Mouse (Mus musculus) neural tube, embryonic 11.5 days (tissue): ENCODE measurements around the gene Ccndbp1. TPM values are rescaled to one million over a fixed set of nuclear protein-coding genes. Genes with fewer than 3 reads are reported as not detected.
"Not testable (repeated sequence)": the region's sequence is repeated elsewhere in the genome, so short reads cannot be mapped to it uniquely, and the experiment has no call there.

ENCODE experiments used
- ATAC-seq: fragments of 200-750 bp; cut with Nextera tagmentation; 2 replicates; pipeline ENCODE4 v1.8.0; 2017; ENCODE audit warnings: moderate number of reproducible peaks, mild to moderate bottlenecking, moderate TSS enrichment, moderate library complexity; ENCODE audit not compliant: insufficient read depth, low FRiP score, low TSS enrichment
- DNase-seq: peaks from one replicate; pipeline ENCODE4 v3.0.0-alpha.2; 2015; ENCODE audit warnings: low spot score
- H3K27ac ChIP-seq: fragments of 300-500 bp; sonication (generic); 2 replicates; pipeline ENCODE4 v1.5.1; 2014; ENCODE audit warnings: low read depth, mild to moderate bottlenecking, low read length
- H3K27me3 ChIP-seq: fragments of 300-500 bp; sonication (generic); 2 replicates; pipeline ENCODE4 v1.6.1; 2014; ENCODE audit warnings: mild to moderate bottlenecking, low read length, mixed read lengths; ENCODE audit not compliant: control insufficient read depth, insufficient read depth
- H3K36me3 ChIP-seq: fragments of 300-500 bp; sonication (generic); 2 replicates; pipeline ENCODE4 v1.6.1; 2014; ENCODE audit warnings: mild to moderate bottlenecking, low read length, moderate library complexity, mixed read lengths; ENCODE audit not compliant: control insufficient read depth, insufficient read depth
- H3K4me1 ChIP-seq: fragments of 300-500 bp; sonication (generic); 2 replicates; pipeline ENCODE4 v1.6.1; 2014; ENCODE audit warnings: low read length, mixed read lengths; ENCODE audit not compliant: control insufficient read depth, insufficient read depth
- H3K4me2 ChIP-seq: fragments of 300-500 bp; sonication (generic); 2 replicates; pipeline ENCODE4 v1.6.1; 2014; ENCODE audit warnings: low read depth, mild to moderate bottlenecking, moderate library complexity
- H3K4me3 ChIP-seq: fragments of 300-500 bp; sonication (generic); 2 replicates; pipeline ENCODE4 v1.5.1; 2014; ENCODE audit warnings: low read depth, low read length
- H3K9ac ChIP-seq: fragments of 300-500 bp; sonication (generic); 2 replicates; pipeline ENCODE4 v1.6.1; 2014; ENCODE audit warnings: mild to moderate bottlenecking, low read length
- H3K9me3 ChIP-seq: fragments of 300-500 bp; sonication (generic); 2 replicates; pipeline ENCODE4 v1.6.1; 2016; ENCODE audit warnings: low read length; ENCODE audit not compliant: control insufficient read depth
- WGBS: fragments of 180-500 bp; shearing (Covaris S2); extraction: QIAGEN DNeasy Blood & Tissue Kit; methylation state at CpG from one replicate; pipeline ENCODE4 v1.1.7; 2014; 5-methylcytosine and 5-hydroxymethylcytosine counted together
- polyA plus RNA-seq: library from polyadenylated mRNA; unstranded; fragments of >200 nt; fragmentation: Nextera tagmentation; extraction: Ambion mirVana; gene quantifications from 2 replicates; pipeline ENCODE4 v1.2.1, GENCODE M21; 2014

Ccndbp1 gene
- polyA plus RNA-seq, 1 experiment from 2014 or later, result 57.7 TPM

DNA sequence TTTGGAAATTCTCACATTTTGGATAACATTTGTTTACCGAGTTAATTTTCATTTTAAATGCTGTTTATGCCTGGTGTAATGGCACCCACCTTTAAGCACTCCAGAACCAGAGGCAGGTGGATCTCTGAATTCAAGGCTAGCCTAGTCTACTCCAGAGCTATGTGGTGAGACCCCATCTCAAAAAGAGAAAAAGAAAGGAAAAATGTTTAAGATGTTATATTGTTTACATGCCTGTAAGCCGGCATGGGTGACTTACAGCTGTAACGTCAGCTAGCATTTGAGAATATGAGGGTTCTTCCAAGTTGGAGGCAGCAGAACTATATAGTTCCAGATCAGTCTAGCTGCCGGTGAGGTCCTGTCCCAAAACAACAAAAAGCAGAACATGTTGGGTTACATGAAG is 36.4 kb upstream of the Ccndbp1 start:
- Histone ChIP-seq H3K9me3 (no peaks in the 10 kb centered on the region), H3K4me3 (no peak overlapping the region), H3K9ac (no peak overlapping the region), H3K4me1 (peaks cover 2% of the 10 kb centered on the region; the same call in 1 of the 2 replicates), H3K27me3 (no peaks in the 10 kb centered on the region), H3K36me3 (no peaks in the 10 kb centered on the region), H3K4me2 (no peak overlapping the region), H3K27ac (no peak overlapping the region)
- 88% methylated on average over 4 of the region's 4 CpGs for WGBS
- DNase-seq, result no peak
- ATAC-seq, result no peak

DNA sequence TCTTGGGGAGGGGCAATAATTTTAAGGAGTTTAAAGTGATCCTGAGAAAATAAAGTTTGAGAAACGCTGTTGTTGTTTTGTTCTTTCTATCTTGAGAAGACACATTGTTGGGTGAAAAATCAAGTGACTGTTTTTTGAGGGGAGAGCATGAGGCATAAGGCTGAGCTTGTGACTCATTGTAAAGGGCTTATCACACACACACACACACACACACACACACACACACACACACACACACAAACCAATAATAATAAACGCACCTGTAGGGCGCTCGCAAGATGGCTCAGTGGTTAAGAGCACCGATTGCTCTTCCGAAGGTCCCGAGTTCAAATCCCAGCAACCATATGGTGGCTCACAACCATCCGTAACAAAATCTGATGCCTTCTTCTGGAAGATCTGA is 35.9 kb upstream of the Ccndbp1 start:
- H3K4me1 ChIP-seq, H3K4me3 ChIP-seq, H3K27ac ChIP-seq, H3K9ac ChIP-seq, H3K27me3 ChIP-seq, ATAC-seq, DNase-seq, H3K4me2 ChIP-seq, H3K9me3 ChIP-seq, H3K36me3 ChIP-seq: not testable (repeated sequence)
- 93% methylated on average over 8 of the region's 8 CpGs for WGBS

DNA sequence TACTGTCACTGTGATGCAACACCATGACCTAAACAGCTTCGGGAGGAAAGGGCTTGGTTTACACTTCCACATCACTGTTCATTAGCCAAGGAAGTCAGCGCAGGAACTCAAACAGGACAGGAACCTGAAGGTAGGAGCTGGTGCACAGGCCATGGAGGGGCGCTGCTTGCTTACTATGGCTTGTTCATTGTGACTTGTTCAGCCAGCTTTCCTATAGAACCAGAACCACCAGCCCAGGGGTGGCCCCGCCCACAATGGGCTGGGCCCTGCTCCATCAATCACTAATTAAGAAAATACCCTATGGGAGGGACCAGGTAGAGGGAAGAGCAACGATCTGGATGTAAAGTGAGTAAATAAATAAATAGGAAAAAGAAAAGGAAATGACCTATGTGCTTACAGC is 35.2 kb upstream of the Ccndbp1 start:
- H3K9me3 ChIP-seq, result no peaks in the 10 kb centered on the region
- H3K36me3 ChIP-seq, result no peaks in the 10 kb centered on the region
- 23% methylated on average over 5 of the region's 5 CpGs for WGBS
- peaks cover 2% of the 10 kb centered on the region; the same call in 1 of the 2 replicates for H3K4me1 ChIP-seq
- no peaks in the 10 kb centered on the region for H3K27me3 ChIP-seq
- ATAC-seq (no peak), DNase-seq (no peak)
- H3K27ac ChIP-seq, result no peak overlapping the region
- H3K4me3 ChIP-seq, result no peak overlapping the region
- H3K4me2 ChIP-seq, result no peak overlapping the region
- no peak overlapping the region for H3K9ac ChIP-seq

- H3K9ac ChIP-seq, result no peak overlapping the region
- WGBS, result 49% methylated on average over 4 of the region's 4 CpGs
- no peak overlapping the region for H3K4me3 ChIP-seq
- H3K36me3 ChIP-seq, result no peaks in the 10 kb centered on the region
- H3K27ac ChIP-seq, result no peak overlapping the region
- no peaks in the 10 kb centered on the region for H3K27me3 ChIP-seq
- no peak overlapping the region for H3K4me2 ChIP-seq
- DNase-seq, result no peak
- no peak for ATAC-seq
- H3K4me1 ChIP-seq, result no peaks in the 10 kb centered on the region
- H3K9me3 ChIP-seq, result no peaks in the 10 kb centered on the region
Observed at GRCm38 (mm10) chr2:120976308-120976707, 31.9 kb upstream of the Ccndbp1 start.

GRCm38 (mm10) chr2:120976990-120977925 is 30.9 kb upstream of the Ccndbp1 start, which contains the start of gene Tmem62:
Gene Tmem62 (plus strand): TSS chr2:120977017.
- Histone ChIP-seq H3K4me1 (no peaks in the 10 kb centered on the region), H3K9ac (peak within 1 kb of the TSS; percentile 89), H3K4me2 (peak within 1 kb of the TSS; percentile 97), H3K27me3 (no peaks in the 10 kb centered on the region), H3K4me3 (peak within 1 kb of the TSS; percentile 73), H3K36me3 (no peaks in the 10 kb centered on the region), H3K9me3 (no peaks in the 10 kb centered on the region), H3K27ac (peak within 1 kb of the TSS; percentile 67; the same call in 1 of the 2 replicates)
- DNase-seq (peak; percentile 70), ATAC-seq (peak; percentile 77)
- WGBS, result 1% methylated on average over 59 of the region's 71 CpGs

- Histone ChIP-seq H3K4me3 (peak overlapping the region; percentile 73), H3K9me3 (no peaks in the 10 kb centered on the region), H3K36me3 (no peaks in the 10 kb centered on the region), H3K9ac (peak overlapping the region; percentile 89), H3K4me1 (no peaks in the 10 kb centered on the region), H3K27me3 (no peaks in the 10 kb centered on the region), H3K27ac (no peak overlapping the region), H3K4me2 (peak overlapping the region; percentile 97)
- WGBS, result 86% methylated on average over 8 of the region's 8 CpGs
- ATAC-seq, result no peak
- no peak for DNase-seq
Observed at GRCm38 (mm10) chr2:120977926-120978692, 30.1 kb upstream of the Ccndbp1 start.

- no peak overlapping the region for H3K4me2 ChIP-seq
- no peaks in the 10 kb centered on the region for H3K27me3 ChIP-seq
- H3K9me3 ChIP-seq, result no peaks in the 10 kb centered on the region
- no peaks in the 10 kb centered on the region for H3K4me1 ChIP-seq
- no peak overlapping the region for H3K9ac ChIP-seq
- H3K27ac ChIP-seq, result no peak overlapping the region
- H3K36me3 ChIP-seq, result no peaks in the 10 kb centered on the region
- DNase-seq, result no peak
- 76% methylated on average over 2 of the region's 2 CpGs for WGBS
- no peak for ATAC-seq
- no peak overlapping the region for H3K4me3 ChIP-seq
Observed at GRCm38 (mm10) chr2:120978693-120979037, 29.5 kb upstream of the Ccndbp1 start.

DNA sequence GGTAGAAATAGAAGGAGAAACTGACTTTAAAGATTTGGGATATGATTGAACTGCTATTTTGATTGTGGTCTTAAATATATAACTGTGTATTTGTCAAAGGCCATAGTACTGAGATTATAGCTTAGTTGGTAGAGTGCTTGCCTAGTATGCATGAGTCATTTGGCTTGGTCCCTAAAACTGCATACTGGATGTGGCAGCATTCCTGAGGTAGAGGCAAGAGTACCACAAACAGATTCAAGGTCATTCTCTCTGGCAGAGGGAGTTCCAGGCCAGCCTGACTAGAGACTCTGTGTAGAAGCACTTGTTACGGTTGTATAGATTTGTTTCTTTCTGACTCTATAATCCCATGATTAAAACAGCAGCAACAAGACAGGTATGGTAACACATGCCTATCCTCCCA is 28.4 kb upstream of the Ccndbp1 start:
- Histone ChIP-seq H3K4me1 (no peaks in the 10 kb centered on the region), H3K27ac (no peak overlapping the region), H3K4me2 (no peak overlapping the region), H3K36me3 (no peaks in the 10 kb centered on the region), H3K4me3 (no peak overlapping the region), H3K27me3 (no peaks in the 10 kb centered on the region), H3K9ac (no peak overlapping the region), H3K9me3 (no peaks in the 10 kb centered on the region)
- DNase-seq (no peak), ATAC-seq (no peak)
- 97% methylated on average over 1 of the region's 1 CpGs for WGBS
